Mouse (Mus musculus) lung, embryonic 14.5 days (tissue): ENCODE results near the gene Ptprk. TPM values are rescaled to one million over a fixed set of nuclear protein-coding genes. Genes with fewer than 3 reads are reported as not detected.

Experiments used
- ATAC-seq: fragments of 200-750 bp; cut with Nextera tagmentation; 2 replicates; pipeline ENCODE4 v1.8.0; 2017; ENCODE audit warnings: mild to moderate bottlenecking, moderate TSS enrichment, moderate library complexity; ENCODE audit not compliant: insufficient read depth
- DNase-seq: peaks from one replicate; pipeline ENCODE4 v3.0.0-alpha.2; 2015
- H3K27ac ChIP-seq: fragments of 300-500 bp; sonication (generic); 2 replicates; pipeline ENCODE4 v1.5.1; 2014; ENCODE audit warnings: low read depth, mild to moderate bottlenecking, moderate library complexity
- H3K27me3 ChIP-seq: fragments of 300-500 bp; sonication (generic); 2 replicates; pipeline ENCODE4 v1.6.1; 2014; ENCODE audit warnings: low read length, control low read depth; ENCODE audit not compliant: insufficient read depth
- H3K36me3 ChIP-seq: fragments of 300-500 bp; sonication (generic); 2 replicates; pipeline ENCODE4 v1.6.1; 2014; ENCODE audit warnings: control low read depth; ENCODE audit not compliant: insufficient read depth
- H3K4me1 ChIP-seq: fragments of 300-500 bp; sonication (generic); 2 replicates; pipeline ENCODE4 v1.6.1; 2014; ENCODE audit warnings: antibody characterized with exemption, control low read depth; ENCODE audit not compliant: insufficient read depth
- H3K4me2 ChIP-seq: fragments of 300-500 bp; sonication (generic); 2 replicates; pipeline ENCODE4 v1.6.1; 2014; ENCODE audit warnings: mild to moderate bottlenecking
- H3K4me3 ChIP-seq: fragments of 300-500 bp; sonication (generic); 2 replicates; pipeline ENCODE4 v1.5.1; 2014; ENCODE audit warnings: low read depth, low read length
- H3K9ac ChIP-seq: fragments of 300-500 bp; sonication (generic); 2 replicates; pipeline ENCODE4 v1.6.1; 2014
- H3K9me3 ChIP-seq: fragments of 300-500 bp; sonication (generic); 2 replicates; pipeline ENCODE4 v1.6.1; 2016; ENCODE audit warnings: low read depth, low read length, control low read depth
- CTCF ChIP-seq: IDR thresholded peaks from 2 replicates; pipeline ENCODE4 v1.5.1; 2016; ENCODE audit warnings: antibody characterized with exemption, low read depth
- WGBS: fragments of 180-500 bp; shearing (Covaris S2); extraction: QIAGEN DNeasy Blood & Tissue Kit; methylation state at CpG from one replicate; pipeline ENCODE4 v1.1.7; 2014; 5-methylcytosine and 5-hydroxymethylcytosine counted together
- polyA plus RNA-seq: library from polyadenylated mRNA; unstranded; fragments of >200 nt; fragmentation: Nextera tagmentation; extraction: Ambion mirVana; gene quantifications from 2 replicates; pipeline ENCODE4 v1.2.1, GENCODE M21; 2014

Gene Ptprk
- polyA plus RNA-seq, 1 experiment from 2014 or later, result 50.9 TPM

DNA sequence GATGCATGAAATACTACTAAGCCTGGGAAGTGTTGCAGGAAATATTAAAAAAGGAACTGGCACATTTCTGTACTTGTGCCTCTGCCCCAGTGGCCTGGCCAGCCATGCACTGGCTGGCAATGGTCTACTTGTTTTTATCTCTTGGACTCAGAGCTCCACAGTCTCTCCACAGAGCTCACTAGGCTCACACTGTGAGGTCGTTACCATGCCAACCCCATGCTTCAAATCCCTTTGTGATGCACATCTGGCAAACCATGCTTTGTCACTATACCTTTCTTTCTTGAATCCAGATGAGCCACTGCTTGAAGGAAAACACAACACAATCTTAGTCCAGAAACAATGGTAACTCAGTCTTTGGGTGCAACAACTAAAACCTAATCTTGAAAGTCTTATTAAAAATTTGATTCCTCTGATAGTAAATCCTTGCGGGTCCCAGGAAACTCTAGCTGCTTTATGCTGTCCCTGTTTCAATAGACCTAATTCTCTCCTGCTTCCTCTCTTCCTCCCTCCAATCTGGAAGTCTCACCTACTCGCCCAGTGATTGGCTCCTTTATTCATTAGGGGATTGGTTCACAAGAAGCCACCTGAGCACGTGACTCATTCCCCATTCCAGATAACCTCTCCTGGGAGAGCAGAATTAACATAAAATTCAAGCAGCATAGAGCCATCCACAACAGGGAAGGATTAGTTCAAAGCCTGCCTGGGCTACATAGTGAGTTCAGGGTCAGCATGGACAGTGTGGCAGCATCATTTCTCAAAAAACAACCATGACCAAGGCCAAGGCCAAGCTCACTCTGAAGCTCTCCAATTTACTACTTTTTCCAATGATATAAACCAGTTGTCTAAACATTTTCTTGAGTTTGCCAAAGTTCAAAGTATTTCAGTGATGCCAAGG lies 157.9 kb downstream of the Ptprk start:
- Histone ChIP-seq H3K27ac (no peak overlapping the region), H3K4me2 (no peak overlapping the region)
- 74% methylated on average over 4 of the region's 4 CpGs for WGBS

DNA sequence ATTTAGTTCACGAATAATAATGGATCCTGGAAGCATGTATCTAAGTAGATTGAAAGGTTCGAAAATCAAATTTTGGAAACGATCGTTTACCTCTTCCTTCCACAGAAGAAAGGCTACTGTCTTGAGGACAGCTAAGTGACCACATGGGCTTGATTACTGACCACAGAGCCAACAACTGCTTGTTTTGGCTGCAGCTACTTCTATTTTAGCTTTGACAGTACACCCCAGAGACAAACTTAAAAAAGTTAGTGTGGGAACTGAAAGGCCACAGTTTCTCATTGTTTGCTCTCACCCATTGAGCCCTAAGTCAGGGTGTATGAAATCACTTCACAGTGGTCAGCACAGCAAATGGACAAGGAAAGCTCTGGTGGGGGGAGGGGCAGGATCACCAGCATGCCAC lies 174.4 kb downstream of the Ptprk start:
- H3K4me2 ChIP-seq, result no peak overlapping the region
- H3K4me3 ChIP-seq, result no peak overlapping the region
- WGBS, result 84% methylated on average over 4 of the region's 4 CpGs
- H3K27ac ChIP-seq, result no peak overlapping the region
- no peak for TF ChIP-seq CTCF
- DNase-seq, result no peak
- no peak for ATAC-seq
- no peaks in the 10 kb centered on the region for H3K9me3 ChIP-seq
- H3K27me3 ChIP-seq, result no peaks in the 10 kb centered on the region
- H3K4me1 ChIP-seq, result no peaks in the 10 kb centered on the region
- H3K9ac ChIP-seq, result no peak overlapping the region
- no peaks in the 10 kb centered on the region for H3K36me3 ChIP-seq

More for the DNA sequence above, 157.9 kb downstream of the Ptprk start:
- H3K27me3 ChIP-seq, result no peaks in the 10 kb centered on the region
- no peaks in the 10 kb centered on the region for H3K9me3 ChIP-seq
- no peak for TF ChIP-seq CTCF
- H3K4me3 ChIP-seq, result no peak overlapping the region
- H3K36me3 ChIP-seq, result no peaks in the 10 kb centered on the region
- H3K4me1 ChIP-seq, result no peaks in the 10 kb centered on the region
- ATAC-seq (no peak), DNase-seq (no peak)
- no peak overlapping the region for H3K9ac ChIP-seq

GRCm38 (mm10) chr10:28251385-28251784 lies 176.8 kb downstream of the Ptprk start:
- no peak overlapping the region for H3K27ac ChIP-seq
- DNase-seq (no peak), ATAC-seq (no peak)
- no peak overlapping the region for H3K4me3 ChIP-seq
- H3K9me3 ChIP-seq, result no peaks in the 10 kb centered on the region
- TF ChIP-seq CTCF, result no peak
- WGBS, result 72% methylated on average over 4 of the region's 4 CpGs
- H3K9ac ChIP-seq, result no peak overlapping the region
- no peaks in the 10 kb centered on the region for H3K27me3 ChIP-seq
- H3K36me3 ChIP-seq, result no peaks in the 10 kb centered on the region
- H3K4me1 ChIP-seq, result no peaks in the 10 kb centered on the region
- no peak overlapping the region for H3K4me2 ChIP-seq

- H3K27ac ChIP-seq, result no peak overlapping the region
- no peaks in the 10 kb centered on the region for H3K9me3 ChIP-seq
- H3K4me3 ChIP-seq, result no peak overlapping the region
- H3K4me1 ChIP-seq, result no peaks in the 10 kb centered on the region
- TF ChIP-seq CTCF, result no peak
- no peak for ATAC-seq
- H3K4me2 ChIP-seq, result no peak overlapping the region
- DNase-seq, result no peak
- no peak overlapping the region for H3K9ac ChIP-seq
- WGBS, result 89% methylated on average over 2 of the region's 2 CpGs
- no peaks in the 10 kb centered on the region for H3K36me3 ChIP-seq
- no peaks in the 10 kb centered on the region for H3K27me3 ChIP-seq
Measured at GRCm38 (mm10) chr10:28260651-28261050, 186.0 kb downstream of the Ptprk start.

- H3K27ac ChIP-seq, result no peak overlapping the region
- no peak overlapping the region for H3K9ac ChIP-seq
- 0 out of 2 replicates have a peak, but pooled peaks cover 5% of the 10 kb centered on the region for H3K36me3 ChIP-seq
- WGBS, result 80% methylated on average over 3 of the region's 3 CpGs
- H3K9me3 ChIP-seq, result no peaks in the 10 kb centered on the region
- no peaks in the 10 kb centered on the region for H3K4me1 ChIP-seq
- ATAC-seq, result no peak
- H3K4me3 ChIP-seq, result no peak overlapping the region
- no peak for DNase-seq
- H3K27me3 ChIP-seq, result no peaks in the 10 kb centered on the region
- TF ChIP-seq CTCF, result no peak
- H3K4me2 ChIP-seq, result no peak overlapping the region
Measured at GRCm38 (mm10) chr10:28262159-28262558, 187.5 kb downstream of the Ptprk start.

- Histone ChIP-seq H3K27ac (no peak overlapping the region), H3K4me2 (no peak overlapping the region), H3K9me3 (no peaks in the 10 kb centered on the region), H3K27me3 (no peaks in the 10 kb centered on the region), H3K4me1 (no peaks in the 10 kb centered on the region), H3K36me3 (0 out of 2 replicates have a peak, but pooled peaks cover 5% of the 10 kb centered on the region), H3K9ac (no peak overlapping the region), H3K4me3 (no peak overlapping the region)
- ATAC-seq (no peak), DNase-seq (no peak)
- WGBS, result 82% methylated on average over 2 of the region's 2 CpGs
- no peak for TF ChIP-seq CTCF
Measured at GRCm38 (mm10) chr10:28263546-28263945, 188.9 kb downstream of the Ptprk start.

- no peak overlapping the region for H3K4me2 ChIP-seq
- no peaks in the 10 kb centered on the region for H3K9me3 ChIP-seq
- 0 out of 2 replicates have a peak, but pooled peaks cover 5% of the 10 kb centered on the region for H3K36me3 ChIP-seq
- H3K4me3 ChIP-seq, result no peak overlapping the region
- no peak for ATAC-seq
- H3K27me3 ChIP-seq, result no peaks in the 10 kb centered on the region
- no peak overlapping the region for H3K9ac ChIP-seq
- H3K27ac ChIP-seq, result no peak overlapping the region
- WGBS, result 73% methylated on average over 4 of the region's 4 CpGs
- DNase-seq, result no peak
- no peak for TF ChIP-seq CTCF
- H3K4me1 ChIP-seq, result no peaks in the 10 kb centered on the region
Measured at GRCm38 (mm10) chr10:28270273-28270672, 195.7 kb downstream of the Ptprk start.
